Mouse (Mus musculus) E14TG2a.4 (cell line): ENCODE measurements around the gene Rab3gap1.

Experiments
- H3K27me3 ChIP-seq: 2 replicates; pipeline ENCODE4 v1.6.1; 2014; ENCODE audit warnings: low read length, control low read depth; ENCODE audit not compliant: insufficient read depth
- H3K36me3 ChIP-seq: 2 replicates; pipeline ENCODE4 v1.6.1; 2014; ENCODE audit warnings: low read length, control low read depth; ENCODE audit not compliant: insufficient read depth
- H3K4me1 ChIP-seq: replicated peaks from 2 replicates; pipeline ENCODE4 v1.6.1; 2014; ENCODE audit warnings: low read depth, low read length, control low read depth
- H3K4me3 ChIP-seq: replicated peaks from 2 replicates; pipeline ENCODE4 v1.5.1; 2014; ENCODE audit warnings: mild to moderate bottlenecking, low read length
- H3K9me3 ChIP-seq: 2 replicates; pipeline ENCODE4 v1.6.1; 2014; ENCODE audit warnings: low read length, control low read depth
- CTCF ChIP-seq: conservative IDR thresholded peaks from 2 replicates; pipeline ENCODE4 v1.5.1; 2014; ENCODE audit warnings: low read length
- NANOG ChIP-seq: IDR thresholded peaks from 2 replicates; pipeline ENCODE4 v1.6.1; 2014; ENCODE audit warnings: borderline replicate concordance, low read length, mixed read lengths
- POU5F1 ChIP-seq: IDR thresholded peaks from 2 replicates; pipeline ENCODE4 v1.6.1; 2014; ENCODE audit warnings: low read length, borderline replicate concordance

Rab3gap1 gene

DNA sequence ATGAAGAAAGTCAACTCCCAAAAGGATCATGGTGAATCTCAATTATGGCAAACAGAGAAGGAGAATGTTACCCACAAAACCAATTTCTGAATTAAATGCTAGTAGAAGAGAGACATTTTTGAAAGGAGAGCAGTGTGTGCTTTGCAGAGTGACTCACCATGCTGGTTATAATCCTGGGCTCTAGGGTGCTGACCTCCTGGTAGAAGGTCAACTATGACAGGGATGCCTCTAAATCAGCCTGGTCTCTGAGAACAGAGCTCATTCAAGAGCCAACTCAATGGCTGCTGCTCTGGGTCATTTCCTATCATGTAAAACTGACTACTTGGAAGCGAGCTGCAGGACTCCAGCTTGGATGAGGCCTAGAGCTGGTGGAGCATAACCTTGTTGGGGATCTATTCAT lies 92.6 kb downstream of the Rab3gap1 start:
- Histone ChIP-seq H3K36me3 (peaks cover 87% of the 10 kb centered on the region), H3K9me3 (no peaks in the 10 kb centered on the region), H3K27me3 (no peaks in the 10 kb centered on the region), H3K4me1 (no peaks in the 10 kb centered on the region), H3K4me3 (no peak overlapping the region)
- TF ChIP-seq POU5F1 = no peak
- TF ChIP-seq NANOG = no peak
- TF ChIP-seq CTCF = no peak

DNA sequence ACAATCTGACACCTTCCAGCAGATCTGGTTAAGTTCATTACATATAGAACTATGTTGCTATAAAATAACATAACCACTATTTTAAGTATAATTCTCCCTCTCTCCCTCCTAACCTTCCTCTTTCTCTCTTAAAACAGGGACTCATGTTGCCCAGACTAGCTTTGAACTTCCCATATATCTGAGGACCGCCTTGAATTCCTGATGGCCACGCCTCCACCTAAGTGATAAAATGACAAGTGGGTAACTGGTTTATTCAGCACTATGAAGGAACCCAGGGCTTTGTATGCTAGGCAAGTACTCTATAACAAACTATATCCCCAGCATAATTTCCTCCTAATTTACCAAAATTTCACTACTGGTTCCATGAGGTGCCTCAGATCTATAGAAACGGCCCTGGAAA lies 94.8 kb downstream of the Rab3gap1 start:
- no peak overlapping the region for H3K4me3 ChIP-seq
- TF ChIP-seq POU5F1 (no peak), NANOG (no peak)
- no peaks in the 10 kb centered on the region for H3K9me3 ChIP-seq

DNA sequence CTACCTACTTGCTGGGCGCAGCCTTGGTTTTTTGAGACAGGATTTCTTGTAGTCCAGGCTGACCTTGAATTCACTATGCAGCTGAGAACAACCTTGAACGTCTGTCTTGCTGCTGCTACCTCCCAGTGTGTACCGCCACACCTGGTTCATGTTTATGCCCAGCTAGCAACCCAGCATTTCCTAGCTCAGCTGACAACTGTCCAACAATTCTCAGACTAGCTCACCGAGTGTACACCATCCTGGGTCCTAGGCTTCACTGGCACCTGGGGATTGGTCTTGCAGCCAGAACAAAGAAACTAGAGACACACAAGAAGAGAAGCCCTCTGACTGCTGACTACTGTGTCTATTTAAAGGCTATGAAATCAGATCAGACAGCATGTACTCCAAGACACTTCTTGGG lies 102.3 kb downstream of the Rab3gap1 start:
- H3K27me3 ChIP-seq = no peaks in the 10 kb centered on the region
- TF ChIP-seq NANOG (no peak), CTCF (no peak), POU5F1 (no peak)
- peaks cover 5% of the 10 kb centered on the region; the same call in 1 of the 2 replicates for H3K9me3 ChIP-seq
- peaks cover 38% of the 10 kb centered on the region for H3K36me3 ChIP-seq
- H3K4me1 ChIP-seq = no peaks in the 10 kb centered on the region
- H3K4me3 ChIP-seq = no peak overlapping the region

More for the DNA sequence above, 94.8 kb downstream of the Rab3gap1 start:
- H3K36me3 ChIP-seq = peaks cover 75% of the 10 kb centered on the region
- H3K27me3 ChIP-seq = no peaks in the 10 kb centered on the region
- H3K4me1 ChIP-seq = no peaks in the 10 kb centered on the region

DNA sequence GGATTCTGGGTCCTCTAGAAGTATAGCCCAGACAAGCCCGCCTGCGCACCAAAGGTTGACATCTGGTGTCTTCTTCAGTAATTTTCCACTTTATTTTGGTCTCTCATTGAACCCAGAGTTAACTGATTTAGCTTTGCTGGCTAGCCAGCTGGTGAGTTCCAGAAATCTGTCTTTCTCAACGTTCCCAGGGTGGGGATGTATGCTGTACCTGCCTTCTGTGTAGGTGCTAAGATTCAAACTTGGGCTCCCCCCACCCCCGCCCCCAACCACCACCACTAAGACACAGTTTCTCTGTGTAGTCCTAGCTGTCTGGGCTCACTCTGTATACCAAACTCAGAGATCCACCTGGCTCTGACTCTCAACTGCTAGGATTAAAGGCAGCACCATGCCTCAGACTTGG lies 105.5 kb downstream of the Rab3gap1 start:
- Histone ChIP-seq H3K27me3 (no peaks in the 10 kb centered on the region), H3K36me3 (peaks cover 40% of the 10 kb centered on the region), H3K4me1 (no peaks in the 10 kb centered on the region), H3K4me3 (no peak overlapping the region), H3K9me3 (peaks cover 3% of the 10 kb centered on the region; the same call in 1 of the 2 replicates)
- TF ChIP-seq CTCF = no peak
- TF ChIP-seq NANOG = no peak
- TF ChIP-seq POU5F1 = no peak

DNA sequence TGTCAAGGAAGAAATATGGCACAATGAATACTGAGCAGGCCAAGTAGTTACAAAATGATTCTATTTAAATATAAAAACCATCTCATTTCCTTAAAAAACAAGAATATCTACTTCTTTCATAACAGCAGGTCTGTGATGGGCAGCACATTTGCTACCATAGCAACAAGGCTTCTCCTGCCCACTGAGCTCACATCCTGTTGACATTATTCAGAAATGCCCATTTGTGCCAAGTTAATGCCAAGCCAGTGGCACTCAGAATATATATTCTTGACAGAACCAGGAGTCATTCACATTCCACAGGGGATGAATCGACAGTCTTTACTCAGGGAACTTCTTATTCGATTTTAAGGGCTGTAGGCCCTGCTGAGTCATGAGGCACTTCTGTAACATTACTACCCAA lies 107.1 kb downstream of the Rab3gap1 start:
- H3K36me3 ChIP-seq = peaks cover 30% of the 10 kb centered on the region
- no peaks in the 10 kb centered on the region for H3K9me3 ChIP-seq
- no peaks in the 10 kb centered on the region for H3K27me3 ChIP-seq
- no peak overlapping the region for H3K4me3 ChIP-seq
- no peaks in the 10 kb centered on the region for H3K4me1 ChIP-seq
- TF ChIP-seq NANOG (no peak), CTCF (no peak), POU5F1 (no peak)

DNA sequence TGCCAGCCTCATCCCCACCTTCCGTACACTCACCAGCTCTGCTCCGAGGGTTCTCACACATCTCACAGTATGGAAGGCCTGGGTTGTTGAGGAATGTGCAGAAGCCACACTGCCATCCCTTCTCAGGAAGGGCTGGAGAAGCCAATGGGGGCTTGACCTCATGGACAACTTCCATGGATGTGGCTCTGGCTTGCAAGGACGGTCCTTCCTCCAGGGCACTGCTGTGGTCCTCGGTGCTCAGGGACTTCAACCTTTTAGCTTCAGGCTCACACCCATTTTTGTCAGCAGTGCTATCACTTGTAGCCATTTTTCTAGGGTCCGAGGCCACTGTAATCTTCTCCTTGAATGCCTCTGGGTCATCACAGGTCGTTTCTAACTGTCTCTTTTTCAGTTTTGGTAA lies 107.5 kb downstream of the Rab3gap1 start:
- Histone ChIP-seq H3K4me1 (no peaks in the 10 kb centered on the region), H3K36me3 (peaks cover 26% of the 10 kb centered on the region), H3K9me3 (no peaks in the 10 kb centered on the region), H3K27me3 (no peaks in the 10 kb centered on the region), H3K4me3 (no peak overlapping the region)
- TF ChIP-seq CTCF = no peak
- TF ChIP-seq NANOG = no peak
- no peak for TF ChIP-seq POU5F1

DNA sequence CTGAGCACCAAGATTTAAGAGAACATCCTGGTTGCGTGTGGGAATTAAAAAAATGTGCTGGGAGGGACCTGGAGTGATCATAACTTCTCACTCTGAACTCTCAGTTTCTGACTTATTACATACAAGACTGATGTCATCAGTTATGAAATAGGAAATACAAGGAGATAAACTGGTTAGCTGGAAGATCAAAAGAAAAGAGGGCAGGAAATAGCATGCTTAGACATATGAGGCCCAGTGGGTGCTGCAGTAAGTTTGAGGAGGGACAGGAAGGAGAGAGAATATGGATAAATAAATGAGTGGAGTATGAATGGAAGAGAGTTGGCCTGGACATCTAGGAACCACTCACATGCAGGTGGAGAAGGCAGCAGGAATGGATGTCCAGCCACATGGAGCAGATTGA lies 109.6 kb downstream of the Rab3gap1 start:
- Histone ChIP-seq H3K36me3 (peaks cover 22% of the 10 kb centered on the region), H3K27me3 (no peaks in the 10 kb centered on the region), H3K4me1 (no peaks in the 10 kb centered on the region), H3K4me3 (no peak overlapping the region), H3K9me3 (no peaks in the 10 kb centered on the region)
- TF ChIP-seq POU5F1 (no peak), NANOG (no peak), CTCF (no peak)

DNA sequence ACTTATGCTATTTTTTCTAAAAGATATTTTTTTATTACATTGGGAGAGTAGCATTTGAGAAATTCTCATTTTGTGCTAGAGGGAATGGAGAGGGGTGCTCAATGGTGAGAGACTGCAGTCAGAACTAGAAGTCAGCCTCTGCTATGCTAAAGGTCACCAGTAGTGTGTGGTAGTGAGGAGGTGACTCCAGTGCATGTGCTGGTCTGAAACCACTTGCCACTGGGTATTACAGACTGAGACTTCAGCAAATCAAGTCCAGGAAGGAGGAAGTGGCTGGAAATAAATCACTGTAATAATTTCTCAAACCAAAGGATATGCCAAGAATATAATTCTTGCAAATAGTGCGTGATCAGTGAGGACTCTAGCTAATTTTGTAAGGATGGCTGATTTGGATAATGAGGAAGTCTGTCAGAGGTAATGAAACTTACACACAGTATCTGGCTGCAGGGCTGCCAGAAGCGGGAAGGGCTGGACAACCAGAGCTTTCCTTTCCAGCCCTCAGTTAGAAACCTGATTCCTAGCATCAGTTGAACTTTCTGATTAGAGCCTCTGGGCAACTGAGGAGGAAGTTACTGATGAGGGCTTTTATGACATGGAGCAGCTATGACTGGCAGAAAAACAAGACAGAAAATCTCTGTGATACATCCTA lies 112.5 kb downstream of the Rab3gap1 start:
- Histone ChIP-seq H3K36me3 (peaks cover 24% of the 10 kb centered on the region), H3K4me1 (no peaks in the 10 kb centered on the region), H3K9me3 (no peaks in the 10 kb centered on the region), H3K27me3 (no peaks in the 10 kb centered on the region), H3K4me3 (no peak overlapping the region)
- no peak for TF ChIP-seq POU5F1
- TF ChIP-seq NANOG = no peak
- TF ChIP-seq CTCF = no peak

DNA sequence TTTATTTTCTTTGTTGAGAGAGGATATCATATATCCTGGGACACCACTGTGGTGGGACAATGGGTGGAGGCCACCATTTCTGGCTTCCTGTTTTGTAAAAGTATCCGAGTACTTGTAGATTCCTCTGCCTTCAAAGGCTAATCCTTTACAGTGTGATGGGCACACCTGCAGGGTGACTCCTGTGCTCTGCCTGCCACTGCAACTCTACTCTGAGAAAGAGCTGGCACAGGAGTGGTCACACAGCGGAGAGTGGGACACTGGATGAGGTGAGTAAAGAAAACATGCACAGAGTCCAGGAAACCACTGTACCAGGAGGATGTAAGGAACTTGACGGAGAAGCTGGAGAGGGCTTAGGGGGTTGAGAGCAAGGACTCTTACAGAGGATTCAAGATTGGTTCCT lies 113.7 kb downstream of the Rab3gap1 start:
- Histone ChIP-seq H3K27me3 (no peaks in the 10 kb centered on the region), H3K4me1 (no peaks in the 10 kb centered on the region), H3K9me3 (no peaks in the 10 kb centered on the region), H3K36me3 (peaks cover 19% of the 10 kb centered on the region), H3K4me3 (no peak overlapping the region)
- TF ChIP-seq POU5F1 (no peak), NANOG (no peak)
